Mouse (Mus musculus): ENCODE data around the gene Ube3a.

DNA sequence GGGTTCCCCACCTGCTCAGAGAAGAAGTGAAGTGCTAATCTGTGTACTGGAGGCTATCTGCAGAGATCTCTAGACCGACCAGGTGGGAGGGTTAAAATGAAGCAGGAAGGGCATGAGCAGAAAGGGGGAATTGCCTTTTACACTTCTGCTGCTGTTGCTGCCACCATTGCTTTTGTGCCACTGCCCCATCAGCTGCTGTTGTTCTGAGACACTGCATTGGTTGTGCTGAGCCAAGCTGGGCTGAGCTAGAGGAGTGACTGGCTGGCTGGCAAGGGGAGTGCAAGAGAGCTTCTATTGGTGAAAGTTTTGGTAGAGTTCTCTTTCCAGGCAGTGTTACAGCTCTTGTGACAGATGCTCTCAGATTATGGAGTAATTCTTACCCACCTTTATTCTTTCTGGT lies 13.6 kb upstream of the Ube3a start:
- TF ChIP-seq HCFC1 (IDR thresholded peaks at IDR 0.05; ENCODE audit: borderline replicate concordance, insufficient read depth, low read length), result no peak
- TF ChIP-seq ZNF384 (IDR thresholded peaks at IDR 0.05; ENCODE audit: low read depth, low read length), result no peak
- TF ChIP-seq ZC3H11A (IDR thresholded peaks at IDR 0.05; ENCODE audit: borderline replicate concordance, low read depth, low read length), result no peak
- no peak for TF ChIP-seq CHD2 (IDR thresholded peaks at IDR 0.05; ENCODE audit: low read depth, low read length)
- no peak for TF ChIP-seq MAFK (IDR thresholded peaks at IDR 0.05; ENCODE audit: insufficient read depth, low read depth, low read length)
